Mouse (Mus musculus) left cerebral cortex, postnatal 4 days (tissue): ENCODE data around the gene Fam160a2. TPM values are rescaled to one million over a fixed set of nuclear protein-coding genes. Genes with fewer than 3 reads are reported as not detected.

Experiments
- total RNA-seq, 2 experiments: library from RNA; stranded (reverse); gene quantifications; 2 replicates each; pipeline ENCODE4 v1.2.3; 2021

Fam160a2 gene
- total RNA-seq, 2 experiments from 2014 or later: 49.9 to 56.6 TPM

Other genes starting within 250 kb of the Fam160a2 start
- not detected for gene Olfr684, start 236.4 kb downstream of the Fam160a2 start, total RNA-seq
- gene Olfr685, start 214.0 kb downstream of the Fam160a2 start, total RNA-seq: not detected
- not detected for gene Olfr686, start 192.6 kb downstream of the Fam160a2 start, total RNA-seq
- not detected for gene Olfr688, start 112.0 kb downstream of the Fam160a2 start, total RNA-seq
- gene Olfr689, start 88.9 kb downstream of the Fam160a2 start, total RNA-seq: not detected
- gene Olfr690, start 66.0 kb downstream of the Fam160a2 start, total RNA-seq: under 1 TPM; 0.26 to 0.44 TPM
- under 1 TPM; 0.34 to 0.38 TPM for gene Olfr691, start 57.8 kb downstream of the Fam160a2 start, total RNA-seq
- gene Olfr692, start 31.8 kb downstream of the Fam160a2 start, total RNA-seq: not detected
- gene Gm5901, start 25.0 kb downstream of the Fam160a2 start, total RNA-seq: not detected
- gene Cnga4, start 4.5 kb upstream of the Fam160a2 start, total RNA-seq: under 1 TPM; 0.14 to 0.32 TPM
- 1 to 10 TPM; 4.2 to 6.1 TPM for gene Cckbr, start 25.7 kb upstream of the Fam160a2 start, total RNA-seq
- 10 to 100 TPM; 11.7 to 13.8 TPM for gene Cavin3, start 82.2 kb upstream of the Fam160a2 start, total RNA-seq
- gene Smpd1, start 154.3 kb upstream of the Fam160a2 start, total RNA-seq: 10 to 100 TPM; 59.3 to 65.7 TPM
- gene Apbb1, start 181.6 kb upstream of the Fam160a2 start, total RNA-seq: 100 to 1,000 TPM; 327 to 331 TPM
- under 1 TPM in 1 of 2 experiments, not detected in 1; 0.26 TPM for gene Hpx, start 200.1 kb upstream of the Fam160a2 start, total RNA-seq
- gene Trim3, start 233.5 kb upstream of the Fam160a2 start, total RNA-seq: 100 to 1,000 TPM; 167 to 168 TPM
- 10 to 100 TPM; 63.7 to 70.1 TPM for gene Timm10b, start 240.0 kb upstream of the Fam160a2 start, total RNA-seq
- gene Arfip2, start 240.4 kb upstream of the Fam160a2 start, total RNA-seq: 10 to 100 TPM; 77.0 to 77.8 TPM
- gene Gm45799, start 240.5 kb upstream of the Fam160a2 start, total RNA-seq: 1 to 10 TPM; 8.9 to 9.1 TPM